Mouse (Mus musculus): ENCODE data around the gene Fkbp4. TPM values are rescaled to one million over a fixed set of nuclear protein-coding genes. Genes with fewer than 3 reads are reported as not detected.

Gene Fkbp4
- polyA plus RNA-seq (2014; fragmentation: Illumina TruSeq; extraction: RNeasy Lipid Tissue Mini Kit (QIAGEN cat#74804); ENCODE audit: low read depth, low replicate concordance) = 35.1 TPM

DNA sequence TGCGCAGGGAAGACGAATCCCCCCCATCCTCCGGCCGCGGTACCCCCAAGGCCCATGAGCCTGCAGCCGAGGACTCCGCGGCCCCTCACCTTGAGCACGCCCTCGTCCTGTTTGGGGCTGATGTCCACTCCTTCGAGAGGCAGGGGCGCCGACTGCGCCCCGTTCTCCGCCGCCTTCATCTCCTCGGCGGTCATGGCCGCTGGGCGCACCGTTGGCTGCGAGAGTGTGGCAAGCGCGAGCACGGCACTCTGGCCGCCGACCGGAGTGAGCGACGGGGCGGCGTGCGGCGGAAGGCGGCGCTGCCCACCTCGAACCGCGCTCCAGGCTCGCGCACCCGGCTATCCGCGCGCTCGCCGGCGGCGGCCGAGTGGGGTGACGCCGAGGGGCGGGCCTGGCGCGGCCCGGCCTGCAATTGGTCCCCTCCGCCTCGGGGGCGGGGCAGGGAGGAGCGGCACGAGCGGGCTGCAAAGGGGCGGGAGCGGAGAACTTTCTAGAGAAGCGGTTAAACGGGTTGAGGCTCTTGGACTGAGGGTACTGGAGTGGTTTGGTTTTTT, at the start of gene Fkbp4:
Gene Fkbp4, minus strand, starts transcription at position 361 of the 554 bp plus-strand sequence.

DNA sequence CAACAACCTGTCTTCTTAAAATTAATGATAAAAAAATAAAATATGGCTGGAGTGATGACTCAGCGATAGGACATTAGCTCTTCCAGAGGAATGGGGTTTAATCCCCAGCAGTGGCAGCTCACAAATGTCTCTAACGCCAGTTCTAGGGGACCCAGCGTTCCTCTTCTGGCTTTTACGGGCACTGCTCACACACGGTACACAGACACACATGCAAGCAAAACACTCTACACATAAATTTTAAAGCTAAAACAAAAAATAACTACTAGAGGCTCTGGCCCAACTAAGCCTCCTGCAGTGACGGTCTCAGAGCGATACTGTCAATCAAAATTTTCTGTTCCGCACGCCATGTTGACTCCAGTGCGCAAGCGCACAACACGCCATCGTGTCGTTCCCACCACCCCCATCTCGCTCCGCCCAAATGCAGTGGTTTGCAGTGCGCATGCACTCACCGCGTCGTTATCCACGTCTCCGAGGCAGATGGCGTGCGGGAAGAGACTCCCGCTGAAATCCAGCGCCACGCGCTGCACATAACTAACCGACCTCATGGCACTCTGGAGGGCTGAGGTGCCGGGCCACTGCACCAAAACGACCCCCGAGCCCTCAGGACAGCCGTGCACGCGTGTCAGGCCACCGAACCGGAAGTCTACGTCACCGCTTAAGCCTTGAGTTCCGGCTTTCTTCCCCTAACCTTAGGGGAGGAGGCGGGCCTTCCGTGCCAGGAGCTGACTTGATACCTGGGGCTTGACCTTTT, 14.0 kb downstream of the Fkbp4 start, which contains the start of gene Itfg2:
Gene Itfg2, minus strand, starts transcription at position 663 of the 751 bp plus-strand sequence.

GRCm38 (mm10) chr6:128398996-128399395, 39.5 kb downstream of the Fkbp4 start, which contains the start of gene Nrip2:
Gene Nrip2 (plus strand): TSS chr6:128399296.

Other genes starting within 250 kb of the Fkbp4 start
- gene Tead4, start 137.9 kb downstream of the Fkbp4 start, polyA plus RNA-seq (2014; fragmentation: Illumina TruSeq; extraction: RNeasy Lipid Tissue Mini Kit (QIAGEN cat#74804); ENCODE audit: low read depth, low replicate concordance) = 1.4 TPM
- 0.95 TPM for gene Tulp3, start 82.8 kb downstream of the Fkbp4 start, polyA plus RNA-seq (2014; fragmentation: Illumina TruSeq; extraction: RNeasy Lipid Tissue Mini Kit (QIAGEN cat#74804); ENCODE audit: low read depth, low replicate concordance)
- 9.6 TPM for gene Rhno1, start 75.8 kb downstream of the Fkbp4 start, polyA plus RNA-seq (2014; fragmentation: Illumina TruSeq; extraction: RNeasy Lipid Tissue Mini Kit (QIAGEN cat#74804); ENCODE audit: low read depth, low replicate concordance)
- 3.5 TPM for gene Foxm1, start 75.7 kb downstream of the Fkbp4 start, polyA plus RNA-seq (2014; fragmentation: Illumina TruSeq; extraction: RNeasy Lipid Tissue Mini Kit (QIAGEN cat#74804); ENCODE audit: low read depth, low replicate concordance)
- gene Tex52, start 63.2 kb downstream of the Fkbp4 start, polyA plus RNA-seq (2014; fragmentation: Illumina TruSeq; extraction: RNeasy Lipid Tissue Mini Kit (QIAGEN cat#74804); ENCODE audit: low read depth, low replicate concordance) = not detected
- gene Gm44596, start 63.2 kb downstream of the Fkbp4 start, polyA plus RNA-seq (2014; fragmentation: Illumina TruSeq; extraction: RNeasy Lipid Tissue Mini Kit (QIAGEN cat#74804); ENCODE audit: low read depth, low replicate concordance) = not detected
- 0.69 TPM for gene Nrip2, start 39.4 kb downstream of the Fkbp4 start, polyA plus RNA-seq (2014; fragmentation: Illumina TruSeq; extraction: RNeasy Lipid Tissue Mini Kit (QIAGEN cat#74804); ENCODE audit: low read depth, low replicate concordance)
- 4.5 TPM for gene Itfg2, start 13.7 kb downstream of the Fkbp4 start, polyA plus RNA-seq (2014; fragmentation: Illumina TruSeq; extraction: RNeasy Lipid Tissue Mini Kit (QIAGEN cat#74804); ENCODE audit: low read depth, low replicate concordance)
- not detected for gene Pzp, start 88.0 kb upstream of the Fkbp4 start, polyA plus RNA-seq (2014; fragmentation: Illumina TruSeq; extraction: RNeasy Lipid Tissue Mini Kit (QIAGEN cat#74804); ENCODE audit: low read depth, low replicate concordance)
- 3.2 TPM for gene A2ml1, start 142.9 kb upstream of the Fkbp4 start, polyA plus RNA-seq (2014; fragmentation: Illumina TruSeq; extraction: RNeasy Lipid Tissue Mini Kit (QIAGEN cat#74804); ENCODE audit: low read depth, low replicate concordance)
- gene Klrb1a, start 184.9 kb upstream of the Fkbp4 start, polyA plus RNA-seq (2014; fragmentation: Illumina TruSeq; extraction: RNeasy Lipid Tissue Mini Kit (QIAGEN cat#74804); ENCODE audit: low read depth, low replicate concordance) = 0.47 TPM
- 666 TPM for gene Clec2h, start 223.7 kb upstream of the Fkbp4 start, polyA plus RNA-seq (2014; fragmentation: Illumina TruSeq; extraction: RNeasy Lipid Tissue Mini Kit (QIAGEN cat#74804); ENCODE audit: low read depth, low replicate concordance)